13 mouse cellular contexts compared by ENCODE assay signal in the genomic region with DNA sequence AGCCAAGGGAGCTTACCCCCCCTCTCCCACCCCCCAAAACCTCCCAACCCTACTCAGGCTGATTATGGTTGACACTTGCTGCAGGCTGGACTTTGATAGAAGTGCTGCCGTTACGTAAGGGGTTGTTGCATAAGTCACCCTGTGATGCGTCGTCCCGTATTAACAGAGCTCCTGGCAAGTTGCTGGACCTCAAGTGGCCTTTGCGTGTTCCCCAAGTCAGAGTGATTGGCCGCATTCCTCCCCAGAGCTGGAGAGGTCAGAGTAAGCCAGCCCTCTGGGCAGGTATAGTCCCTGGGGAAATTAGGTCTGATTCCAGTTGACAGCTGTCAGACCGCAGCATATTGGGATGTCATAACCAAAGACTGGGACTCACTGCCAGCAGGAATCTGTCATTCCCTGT. TPM values are rescaled to one million over a fixed set of nuclear protein-coding genes. Genes with fewer than 3 reads are reported as not detected.
A peak's percentile ranks its signal among the peaks of the same experiment; 100 is the strongest.
DNase-seq lines count a peak whose midpoint lies in the region; ATAC-seq and TF ChIP-seq lines count a peak whose summit lies in the region.
"Had no signal": no experiment of that assay in that cellular context is flagged by ENCODE, and none has a peak within 500 bp of the region (broad histone marks: within the 10 kb centered on the region; RNA-seq: fewer than 3 reads in every experiment).

No protein-coding gene starts in this region.

- no peak for TF ChIP-seq CTCF in kidney, adult 2 months (conservative IDR thresholded peaks at IDR 0.05; ENCODE audit: insufficient read depth, insufficient read length, low read depth, low read length)

- TF ChIP-seq POLR2A in kidney, adult 2 months (IDR thresholded peaks at IDR 0.05; ENCODE audit: low read depth, low read length), result no peak

- H3K9ac ChIP-seq in kidney, embryonic 16.5 days (replicated peaks; ENCODE audit: low read length), result no peak overlapping the region
- H3K9ac ChIP-seq: embryonic facial prominence, embryonic 13.5 days; forebrain, embryonic 12.5 days; heart, embryonic 15.5 days had no signal

- H3K9me3 ChIP-seq in kidney, embryonic 16.5 days (ENCODE audit: low read length), result no peaks in the 10 kb centered on the region
- H3K9me3 ChIP-seq in embryonic facial prominence, embryonic 10.5 days, result 0 out of 2 replicates have a peak, but pooled peaks cover 5% of the 10 kb centered on the region
- H3K9me3 ChIP-seq: embryonic facial prominence, embryonic 13.5 days; heart, embryonic 15.5 days had no signal

- no peaks in the 10 kb centered on the region for H3K27me3 ChIP-seq in kidney, adult 2 months (replicated peaks; ENCODE audit: control insufficient read depth, insufficient read depth, low read length)
- peaks cover 13% of the 10 kb centered on the region for H3K27me3 ChIP-seq in kidney, embryonic 16.5 days (ENCODE audit: insufficient read depth, low read length)
- H3K27me3 ChIP-seq in embryonic facial prominence, embryonic 10.5 days (replicated peaks; ENCODE audit: low read depth, poor library complexity, severe bottlenecking), result peaks cover 57% of the 10 kb centered on the region

- no peak overlapping the region for H3K4me3 ChIP-seq in kidney, adult 2 months (ENCODE audit: insufficient read depth, low read depth, low read length)
- H3K4me3 ChIP-seq in kidney, embryonic 16.5 days (ENCODE audit: low read length), result no peak overlapping the region
- H3K4me3 ChIP-seq in embryonic facial prominence, embryonic 10.5 days, result no peak overlapping the region
- H3K4me3 ChIP-seq: embryonic facial prominence, embryonic 13.5 days; forebrain, embryonic 12.5 days; heart, embryonic 15.5 days had no signal

- DNase-seq in kidney, adult 2 months, result peak; percentile 94
- DNase-seq in kidney, postnatal 25 days, result peak; percentile 83 to 93
- peak; percentile 76 for DNase-seq in lung, postnatal 10 days
- no peak for DNase-seq in spleen, postnatal 10 days (ENCODE audit: low spot score in 2 of 2)
- DNase-seq in embryonic facial prominence, embryonic 10.5 days (ENCODE audit: low spot score), result no peak
- DNase-seq: adrenal gland, postnatal 25 days; cerebellum, postnatal 36 days had no signal

- H3K4me2 ChIP-seq in kidney, embryonic 16.5 days (replicated peaks; ENCODE audit: low read depth, low read length), result no peak overlapping the region
- H3K4me2 ChIP-seq: embryonic facial prominence, embryonic 13.5 days; forebrain, embryonic 12.5 days; heart, embryonic 15.5 days had no signal

- H3K36me3 ChIP-seq in kidney, adult 2 months (ENCODE audit: control insufficient read depth, insufficient read depth, low read length), result no peaks in the 10 kb centered on the region
- no peaks in the 10 kb centered on the region for H3K36me3 ChIP-seq in kidney, embryonic 16.5 days (ENCODE audit: insufficient read depth, low read length)
- H3K36me3 ChIP-seq in embryonic facial prominence, embryonic 10.5 days (replicated peaks), result no peaks in the 10 kb centered on the region
- H3K36me3 ChIP-seq: embryonic facial prominence, embryonic 13.5 days; forebrain, embryonic 12.5 days; heart, embryonic 15.5 days had no signal

- peaks cover 5% of the 10 kb centered on the region; the same call in 1 of the 2 replicates for H3K4me1 ChIP-seq in kidney, adult 2 months (ENCODE audit: control insufficient read depth, insufficient read depth, low read length)
- H3K4me1 ChIP-seq in kidney, embryonic 16.5 days (ENCODE audit: insufficient read depth, low read length), result 0 out of 2 replicates have a peak, but pooled peaks cover 8% of the 10 kb centered on the region
- H3K4me1 ChIP-seq in embryonic facial prominence, embryonic 10.5 days, result peaks cover 53% of the 10 kb centered on the region

- 61% methylated on average over 8 of the region's 8 CpGs for WGBS in kidney, adult 2 months
- WGBS in kidney, embryonic 16.5 days, result 82% methylated on average over 8 of the region's 8 CpGs
- WGBS in embryonic facial prominence, embryonic 10.5 days, result 67% methylated on average over 8 of the region's 8 CpGs

- no peak for ATAC-seq in kidney, embryonic 16.5 days (ENCODE audit: low FRiP score, low TSS enrichment)
- ATAC-seq in granulocyte monocyte progenitor cell, adult 5-6 weeks (replicated peaks; ENCODE audit: poor library complexity, severe bottlenecking), result 0 out of 2 replicates have a peak, but pooled peaks have one; percentile 12
- ATAC-seq: Patski had no signal

- H3K27ac ChIP-seq in kidney, adult 2 months (ENCODE audit: insufficient read depth, low read depth, low read length), result no peak overlapping the region
- H3K27ac ChIP-seq in kidney, embryonic 16.5 days (ENCODE audit: low read length), result no peak overlapping the region
- no peak overlapping the region for H3K27ac ChIP-seq in embryonic facial prominence, embryonic 10.5 days (replicated peaks)
- H3K27ac ChIP-seq: embryonic facial prominence, embryonic 13.5 days; forebrain, embryonic 12.5 days; heart, embryonic 15.5 days had no signal

RNA-seq across cellular contexts. Expression of gene Fam181a, which starts 1.1 kb away (rescaled TPM):
- polyA plus RNA-seq in kidney, adult 2 months (2012; rRNA removed), result 0.05 and 0.08 TPM in 2 replicates
- not detected in 2 replicates for polyA plus RNA-seq in kidney, embryonic 16.5 days (2015; fragmentation: Nextera tagmentation; extraction: Ambion mirVana)
- total RNA-seq in granulocyte monocyte progenitor cell, adult 5-6 weeks (2014; fragmentation: Nextera tagmentation), result not detected in 2 replicates
- total RNA-seq in granulocyte monocyte progenitor cell, adult 5-6 weeks (2017), result not detected in 2 replicates
- 3.6 and 9.3 TPM in 2 replicates for polyA plus RNA-seq in embryonic facial prominence, embryonic 10.5 days (2016; fragmentation: Nextera tagmentation; extraction: Ambion mirVana)
- total RNA-seq: adrenal gland, postnatal 25 days had no signal
- polyA plus RNA-seq: heart, embryonic 15.5 days; Patski had no signal

RNA-seq across cellular contexts. Expression of gene Asb2, which starts 43.9 kb away (rescaled TPM):
- polyA plus RNA-seq in kidney, adult 2 months (2012; rRNA removed), result 6.7 and 10.7 TPM in 2 replicates
- polyA plus RNA-seq in kidney, embryonic 16.5 days (2015; fragmentation: Nextera tagmentation; extraction: Ambion mirVana), result 1.3 and 4.5 TPM in 2 replicates
- not detected in 2 replicates for total RNA-seq in granulocyte monocyte progenitor cell, adult 5-6 weeks (2014; fragmentation: Nextera tagmentation)
- 0.41 TPM in 1 of 2 replicates, not detected in the other for total RNA-seq in granulocyte monocyte progenitor cell, adult 5-6 weeks (2017)
- polyA plus RNA-seq in embryonic facial prominence, embryonic 10.5 days (2016; fragmentation: Nextera tagmentation; extraction: Ambion mirVana), result 0.51 and 0.75 TPM in 2 replicates

Comparison
In these comparisons a context has a peak if more than half of its experiments do, and no peak if none do; other contexts are left out.
1. DNase-seq: peak in kidney, adult 2 months (single experiment), kidney, postnatal 25 days (2 of 2) and lung, postnatal 10 days (single experiment); none in spleen, postnatal 10 days (0 of 2) and embryonic facial prominence, embryonic 10.5 days (single experiment).